Mouse (Mus musculus): Measurements from ENCODE around the gene Bckdha.

DNA sequence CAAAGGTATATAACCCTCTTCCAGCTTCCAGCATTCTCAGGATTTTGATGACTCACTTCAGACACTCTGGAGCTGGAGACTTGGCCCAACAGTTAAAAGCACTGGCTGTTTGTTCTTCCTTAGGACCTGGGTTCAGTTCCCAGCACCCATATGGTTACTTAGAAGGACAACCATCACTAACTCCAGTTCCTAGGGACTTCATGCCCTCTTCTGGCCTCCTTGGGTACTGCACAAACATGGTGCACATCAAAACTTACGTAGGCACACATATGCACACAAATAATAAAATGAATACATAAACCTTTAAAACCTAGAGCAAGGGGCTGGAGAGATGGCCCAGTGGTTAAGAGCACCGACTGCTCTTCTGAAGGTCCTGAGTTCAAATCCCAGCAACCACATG is 43.6 kb upstream of the Bckdha start:
- TF ChIP-seq CTCF (IDR thresholded peaks at IDR 0.05; ENCODE audit: extremely low read depth, insufficient read depth, low read length), result no peak
- TF ChIP-seq POLR2A (IDR thresholded peaks at IDR 0.05; ENCODE audit: extremely low read depth, insufficient read depth, low read length), result no peak

Data from cortical plate, adult 2 months (tissue).